Mouse (Mus musculus): ENCODE data around the gene Gm17409.
A peak's percentile ranks its signal among the peaks of the same experiment; 100 is the strongest.

Gm17409 gene

GRCm38 (mm10) chr2:58469816-58470215 is at the start of gene Gm17409:
TSS of gene Gm17409 (plus strand) at chr2:58470116.
- no peak for DNase-seq

DNA sequence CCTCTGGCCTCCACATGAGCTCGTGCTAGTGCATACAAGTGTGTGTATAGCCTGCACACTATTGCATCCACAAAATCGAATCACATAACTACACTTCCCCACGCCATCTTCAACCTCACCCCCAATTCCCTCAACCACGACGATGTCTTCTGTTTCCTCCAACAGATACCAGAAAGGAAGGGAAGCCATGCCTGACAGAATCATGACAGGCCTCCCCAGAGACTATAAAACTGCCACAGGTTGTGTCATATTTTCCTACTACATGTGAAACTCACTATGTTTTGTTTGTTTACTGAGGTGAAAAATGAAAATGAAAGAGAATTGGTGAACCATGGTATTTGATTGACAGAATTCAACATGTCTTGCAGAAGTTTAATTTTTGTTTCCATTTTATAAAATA is 46.6 kb upstream of the Gm17409 start:
- DNase-seq, result no peak

- DNase-seq, result no peak
Measured at GRCm38 (mm10) chr2:58425436-58426004, 44.4 kb upstream of the Gm17409 start.

DNA sequence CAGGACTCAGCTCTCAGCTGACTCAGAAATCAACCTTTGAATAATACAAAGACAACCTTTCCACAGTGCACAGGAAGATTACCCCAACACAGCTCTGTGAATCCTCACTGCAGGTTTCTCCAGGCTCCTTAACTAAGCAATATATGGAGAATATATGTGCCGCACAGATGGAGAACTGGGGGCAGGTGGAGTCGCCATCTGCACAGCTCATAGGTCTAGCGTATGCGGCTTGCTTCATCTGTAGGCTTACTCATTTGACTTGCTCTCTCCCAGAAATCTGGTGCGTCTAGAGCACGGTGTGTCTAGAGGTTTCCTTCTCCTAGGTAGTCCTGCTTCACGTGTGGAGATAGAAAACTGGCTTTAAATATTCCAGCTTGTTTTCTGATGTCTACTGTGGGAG is 37.7 kb upstream of the Gm17409 start:
- DNase-seq, result peak; percentile 18

GRCm38 (mm10) chr2:58433317-58433716 is 36.6 kb upstream of the Gm17409 start:
- no peak for DNase-seq

GRCm38 (mm10) chr2:58434438-58434837 is 35.5 kb upstream of the Gm17409 start:
- no peak for DNase-seq

- no peak for DNase-seq
Measured at GRCm38 (mm10) chr2:58435507-58435906, 34.4 kb upstream of the Gm17409 start.

GRCm38 (mm10) chr2:58436911-58437310 is 33.0 kb upstream of the Gm17409 start:
- no peak for DNase-seq

GRCm38 (mm10) chr2:58443163-58443562 is 26.8 kb upstream of the Gm17409 start:
- no peak for DNase-seq

DNA sequence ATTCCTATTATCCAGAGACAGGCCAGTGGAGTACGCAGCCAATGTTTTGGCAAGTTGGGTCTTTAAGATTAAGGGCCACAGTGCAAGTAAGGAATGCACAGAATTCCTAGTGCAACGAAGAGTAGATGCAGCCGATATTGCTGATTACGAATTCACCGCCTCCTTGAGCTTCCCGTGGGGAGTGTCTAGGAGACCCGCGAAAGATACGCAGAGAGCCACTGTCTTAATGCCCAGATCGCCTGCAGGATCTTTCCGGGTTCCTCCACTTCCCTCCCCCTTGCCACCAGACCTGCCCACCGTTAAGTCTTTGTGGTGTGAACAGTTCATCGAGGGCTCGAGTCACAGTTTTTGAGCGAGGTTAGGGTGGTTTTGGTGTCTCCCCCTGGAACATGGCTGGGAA is 22.9 kb upstream of the Gm17409 start:
- DNase-seq, result no peak

DNA sequence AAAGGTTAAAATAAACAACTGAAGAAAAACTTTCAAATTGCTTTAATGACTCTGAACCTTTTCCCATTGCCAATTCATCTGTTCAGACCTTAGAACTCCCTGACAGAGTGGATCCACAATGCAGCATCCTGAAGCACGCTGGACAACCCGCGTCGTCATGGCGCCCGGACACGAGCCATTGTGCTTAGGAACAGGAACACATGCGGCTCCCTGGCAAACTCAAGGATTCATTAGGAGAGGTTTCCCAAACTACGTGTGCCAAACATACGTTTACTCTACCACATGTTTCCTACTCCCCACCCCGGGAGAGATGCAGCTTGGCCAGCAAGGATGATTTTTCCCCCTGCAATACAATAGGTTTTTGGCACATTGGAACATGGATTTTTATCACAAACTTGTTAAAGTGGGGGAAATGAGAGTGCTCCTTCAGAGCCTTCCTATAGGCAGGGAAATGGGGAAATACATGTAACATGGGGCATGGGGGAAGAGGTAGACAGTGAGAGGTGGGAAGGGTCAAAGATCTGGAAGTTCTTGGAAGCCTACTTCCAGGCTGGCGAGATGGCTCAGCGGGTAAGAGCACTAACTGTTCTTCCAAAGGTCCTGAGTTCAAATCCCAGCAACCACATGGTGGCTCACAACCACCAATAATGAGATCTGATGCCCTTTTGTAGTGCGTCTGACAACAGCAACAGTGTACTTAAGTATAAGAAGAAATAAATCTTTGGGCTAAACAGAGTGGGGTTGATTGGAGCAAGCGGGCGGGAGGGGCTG is 15.6 kb upstream of the Gm17409 start:
- DNase-seq, result no peak

DNA sequence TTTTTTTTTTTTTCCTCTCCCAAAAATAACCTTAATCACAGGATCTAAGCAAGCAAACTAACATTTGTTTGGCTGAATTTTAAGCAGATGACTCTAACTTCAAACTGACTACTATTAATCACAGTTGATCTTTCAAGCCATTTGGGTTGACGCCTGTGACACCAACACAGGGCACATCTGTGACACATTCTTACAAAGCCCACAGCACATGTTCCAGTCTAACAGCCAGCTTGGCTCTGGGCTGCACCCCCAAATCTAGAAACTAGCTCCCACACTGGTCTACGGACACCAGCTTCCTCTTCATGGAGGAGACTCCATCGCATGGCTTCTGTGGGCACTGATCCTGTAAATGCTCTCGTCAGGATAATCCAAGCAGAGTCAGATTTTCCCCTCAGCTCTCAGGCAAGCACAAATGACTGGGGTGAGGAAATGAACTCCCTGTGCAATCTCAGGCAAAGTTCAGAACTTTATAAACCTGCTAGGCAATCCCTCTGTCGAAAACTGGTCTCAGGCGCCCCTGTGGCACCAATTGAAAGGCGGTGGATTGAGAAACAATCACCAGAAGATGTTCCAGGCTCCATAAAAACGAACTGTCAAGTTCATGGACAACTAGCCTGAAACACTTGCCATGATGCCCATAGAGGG is 13.0 kb upstream of the Gm17409 start:
- no peak for DNase-seq

- DNase-seq, result no peak
Measured at GRCm38 (mm10) chr2:58457488-58457865, 12.4 kb upstream of the Gm17409 start.

DNA sequence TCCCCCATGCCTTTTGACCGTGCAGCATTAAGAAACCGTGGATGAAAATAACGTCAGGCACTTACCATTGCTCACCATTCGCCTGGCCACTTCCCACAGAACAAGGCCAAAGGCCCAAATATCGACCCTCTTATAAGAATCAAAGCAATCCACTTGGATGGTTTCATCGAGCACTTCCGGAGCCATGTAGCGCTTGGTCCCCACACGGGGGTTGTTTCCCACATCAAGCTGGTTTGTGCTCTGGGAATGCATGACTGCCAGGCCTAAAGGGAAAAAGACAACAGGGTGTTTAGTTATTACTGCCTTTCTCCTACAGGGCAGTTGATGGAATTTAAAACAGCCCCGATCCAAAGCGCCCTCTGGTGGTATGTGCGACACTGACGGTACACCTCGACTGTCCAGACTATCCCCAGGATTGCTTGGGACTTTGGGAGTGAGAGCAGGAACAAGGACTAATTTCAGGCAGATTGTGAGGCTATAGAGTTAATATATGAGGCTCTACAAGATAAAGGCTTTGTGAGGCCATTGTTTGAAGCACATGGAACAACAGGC is 11.0 kb upstream of the Gm17409 start:
- peak; percentile 41 for DNase-seq

GRCm38 (mm10) chr2:58470290-58470689 is 374 bp downstream of the Gm17409 start:
- DNase-seq, result no peak

DNA sequence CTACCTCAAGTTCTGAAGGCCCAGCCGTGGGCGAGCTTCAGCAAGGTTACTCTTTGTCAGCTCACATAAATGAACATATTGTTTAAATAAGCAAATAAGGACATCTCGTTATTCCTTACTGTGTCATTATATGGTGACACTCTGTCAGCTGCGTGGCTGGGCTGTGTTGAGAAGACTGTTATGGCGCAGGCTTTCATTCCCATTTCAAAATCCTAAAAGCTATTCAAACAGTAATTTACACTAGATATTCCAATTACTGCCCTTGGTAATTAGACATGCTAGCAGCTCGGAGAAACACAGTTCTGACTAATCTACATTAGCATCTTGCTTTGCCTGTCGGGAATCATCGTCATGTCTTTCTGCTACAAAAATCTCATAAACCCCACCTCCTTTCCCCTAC is 5.7 kb downstream of the Gm17409 start:
- DNase-seq, result no peak

DNA sequence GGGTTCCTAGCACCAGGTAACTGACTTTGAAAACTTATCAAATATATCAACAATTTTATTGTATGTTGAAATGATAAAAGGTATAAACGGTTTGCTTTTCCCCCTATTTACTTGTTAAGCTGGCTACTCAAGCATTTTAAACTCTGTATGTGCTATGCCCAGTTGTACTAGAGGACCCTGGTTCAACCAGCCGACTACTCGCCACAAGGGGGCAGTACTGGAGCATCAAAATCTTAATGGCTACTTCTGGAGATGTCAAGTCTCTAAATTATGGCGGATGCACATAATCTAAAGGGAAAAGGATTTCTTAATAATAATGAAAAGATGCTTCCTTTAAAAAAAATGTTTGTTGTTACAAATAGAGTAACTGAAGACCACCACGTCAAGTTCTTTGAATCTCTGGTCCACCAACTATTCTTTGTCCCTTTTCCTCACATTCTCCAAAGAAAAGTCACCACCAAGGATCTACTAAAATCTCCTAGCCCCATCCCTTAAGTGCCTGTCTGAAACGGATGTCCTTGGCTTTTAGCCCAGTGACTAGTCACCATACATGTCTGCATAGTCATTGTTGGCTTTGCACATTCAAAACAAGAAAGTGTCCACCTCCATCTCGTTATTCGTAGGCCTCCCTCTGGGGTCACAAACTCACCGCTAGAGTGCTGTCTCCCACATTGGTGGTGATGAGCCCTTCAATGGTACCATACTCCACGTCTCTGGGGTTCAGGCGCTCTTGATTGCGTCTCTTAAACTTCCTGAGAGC is 7.2 kb downstream of the Gm17409 start:
- peak; percentile 82 for DNase-seq

DNA sequence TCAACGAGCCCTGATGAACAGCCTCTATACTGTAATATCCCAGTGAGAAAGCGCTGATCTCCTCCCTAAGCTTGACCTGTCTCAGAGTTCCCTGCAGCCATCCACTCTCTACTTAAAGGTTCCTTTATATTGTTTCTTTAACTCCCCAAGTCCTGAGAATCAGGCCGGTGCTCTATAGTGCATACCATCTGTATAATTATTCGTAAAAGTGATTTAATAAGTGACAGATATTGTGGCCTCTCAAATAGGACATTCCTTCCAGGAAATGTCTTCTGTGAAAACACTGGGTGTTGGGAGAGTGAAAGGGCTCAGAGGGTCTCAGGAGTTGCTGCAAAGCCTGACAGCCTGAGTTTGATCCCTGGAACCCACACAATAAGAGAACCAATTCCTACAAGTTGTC is 8.2 kb downstream of the Gm17409 start:
- no peak for DNase-seq

GRCm38 (mm10) chr2:58479536-58479935 is 9.6 kb downstream of the Gm17409 start:
- no peak for DNase-seq

DNA sequence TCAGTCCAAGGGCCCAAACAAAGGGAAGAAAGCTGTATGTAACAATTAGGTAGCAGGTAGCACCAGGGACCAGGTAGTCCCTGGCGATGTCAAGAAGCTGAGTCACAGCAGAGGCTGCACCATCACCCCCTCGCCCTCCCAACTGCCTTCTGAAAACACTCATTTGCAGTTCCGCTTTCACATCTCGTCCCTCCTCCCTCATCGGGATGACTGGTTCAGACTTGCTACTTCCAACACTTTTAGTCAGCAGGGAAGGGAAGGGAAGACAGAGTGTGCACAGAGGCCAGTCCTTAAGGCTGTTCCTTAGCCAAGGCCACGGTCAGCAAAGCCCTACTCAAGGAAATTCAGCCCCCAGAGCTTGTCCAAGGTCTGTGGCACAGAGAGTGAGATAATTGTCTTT is 10.8 kb downstream of the Gm17409 start:
- DNase-seq, result no peak

DNA sequence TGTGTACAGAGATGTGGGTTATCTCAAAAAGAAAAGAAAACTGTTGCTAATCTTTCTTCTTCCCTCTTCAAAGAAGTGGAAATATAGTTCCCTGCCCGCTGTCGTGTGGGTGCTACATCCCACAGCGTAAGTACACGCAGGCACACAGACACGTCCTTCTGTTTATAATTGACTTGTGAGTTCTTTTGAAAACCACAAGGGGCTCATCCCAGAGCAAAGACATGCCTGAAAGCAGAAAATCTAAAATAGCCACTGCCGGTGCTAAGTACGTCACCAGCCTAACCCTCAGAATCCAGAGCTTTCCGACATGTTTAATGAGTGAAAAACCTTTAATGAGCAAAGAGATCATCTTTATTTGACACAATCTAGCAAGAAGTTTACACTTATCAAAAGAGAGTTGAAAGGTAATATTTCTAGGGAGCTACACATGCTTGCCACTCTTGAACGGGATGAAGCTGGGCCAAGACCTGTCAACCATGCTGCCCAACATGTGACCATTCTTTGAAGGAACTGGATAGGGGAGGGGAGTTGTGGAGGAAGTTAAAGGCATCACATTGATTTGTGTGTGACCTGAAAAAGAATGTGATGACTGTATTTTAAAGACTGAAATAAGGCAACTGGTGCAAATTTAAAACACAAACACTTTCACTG is 11.7 kb downstream of the Gm17409 start:
- DNase-seq, result no peak

DNA sequence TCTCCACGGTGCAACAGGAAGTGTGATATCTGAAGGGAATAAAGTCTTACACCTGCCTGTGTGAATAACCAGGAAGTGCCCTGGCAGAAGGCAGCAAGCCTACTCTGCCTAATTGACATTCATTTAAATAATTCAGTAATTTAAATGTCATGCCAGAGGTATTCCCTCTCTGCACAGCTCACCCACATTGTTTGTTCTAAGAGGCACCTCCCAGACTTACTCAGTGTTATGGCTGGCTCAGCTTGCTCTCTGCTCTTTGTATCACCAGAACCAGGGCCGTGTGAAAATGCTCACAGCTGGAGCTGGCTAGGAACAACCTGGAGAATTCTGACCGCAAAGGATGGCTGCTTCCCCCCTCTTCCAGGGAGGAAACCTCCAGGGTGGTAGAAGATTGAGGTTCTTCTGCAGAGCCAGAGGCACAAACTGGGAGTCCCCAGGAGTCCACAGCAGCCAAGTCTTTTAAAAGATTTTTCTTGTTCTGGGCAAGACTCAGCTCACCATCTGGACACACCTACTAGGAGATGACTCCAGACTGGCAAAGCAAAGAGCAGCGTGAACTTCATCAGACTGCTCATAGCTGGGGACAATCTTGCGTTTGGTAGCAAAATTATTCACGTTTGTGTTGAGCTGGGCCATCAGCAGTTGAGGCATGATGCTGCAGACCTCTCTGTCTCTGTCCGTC is 14.5 kb downstream of the Gm17409 start:
- DNase-seq, result no peak
